Mouse (Mus musculus): ENCODE measurements around the gene Srp9. TPM values are rescaled to one million over a fixed set of nuclear protein-coding genes. Genes with fewer than 3 reads are reported as not detected.
A peak's percentile ranks its signal among the peaks of the same experiment; 100 is the strongest.

The Srp9 gene
- polyA plus RNA-seq, 2 experiments = 101 to 166 TPM

DNA sequence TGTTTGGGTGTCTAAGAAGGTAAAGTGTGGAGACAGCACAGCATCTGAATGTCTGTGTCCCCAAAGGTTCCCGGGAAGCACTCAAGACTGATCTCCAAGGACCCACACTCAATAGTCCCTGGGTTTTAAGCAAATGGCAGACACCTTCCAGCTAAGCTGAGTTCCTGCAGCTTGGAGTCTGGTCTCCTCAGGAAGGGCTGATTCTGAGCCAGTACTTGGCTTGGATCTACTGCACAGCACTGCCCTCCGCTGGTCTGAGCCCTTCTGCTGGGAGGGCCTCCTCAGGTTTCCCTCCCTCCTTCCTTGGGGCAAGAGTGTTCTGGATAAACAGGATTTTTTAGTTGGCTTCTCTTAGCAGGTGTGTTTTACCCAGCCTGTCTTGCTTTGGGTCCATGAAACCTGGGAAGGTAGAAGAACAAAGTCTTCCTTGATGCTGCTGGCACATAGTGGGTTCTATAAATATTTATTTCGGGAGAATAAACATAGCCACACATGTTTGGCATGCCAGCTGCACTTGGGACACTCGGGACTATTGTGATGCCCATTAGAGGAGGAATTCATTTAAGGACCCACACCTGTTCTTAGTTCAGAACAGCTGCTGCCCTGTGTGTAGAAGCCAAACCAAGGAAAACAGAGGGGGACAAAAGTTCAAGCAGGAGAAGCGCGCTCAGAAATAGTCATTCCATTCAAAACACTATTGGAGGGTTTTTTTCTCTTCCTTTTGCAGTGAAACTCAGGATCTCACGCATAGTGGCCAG lies 8.7 kb upstream of the Srp9 start:
- Histone ChIP-seq H3K27ac (replicated peaks; ENCODE audit: low read depth, low read length) (no peak overlapping the region), H3K4me2 (replicated peaks; ENCODE audit: low read depth, low read length, severe bottlenecking) (no peak overlapping the region), H3K9me3 (ENCODE audit: control insufficient read depth, low read length) (no peaks in the 10 kb centered on the region), H3K4me1 (ENCODE audit: control insufficient read depth, insufficient read depth, low read length) (peaks cover 29% of the 10 kb centered on the region), H3K4me3 (replicated peaks; ENCODE audit: low read length) (no peak overlapping the region), H3K36me3 (ENCODE audit: control insufficient read depth, insufficient read depth, low read length) (no peaks in the 10 kb centered on the region), H3K27me3 (ENCODE audit: control insufficient read depth, insufficient read depth, low read length) (no peaks in the 10 kb centered on the region), H3K9ac (ENCODE audit: low read depth, low read length, severe bottlenecking) (no peak overlapping the region)
- DNase-seq (ENCODE audit: low spot score) (peak; percentile 79), ATAC-seq (ENCODE audit: low FRiP score, low read depth) (peak; percentile 83)
- no peak for TF ChIP-seq POLR2A (IDR thresholded peaks at IDR 0.05; ENCODE audit: borderline replicate concordance, extremely low read depth, insufficient read depth, insufficient read length)
- WGBS = 37% methylated on average over 7 of the region's 7 CpGs

DNA sequence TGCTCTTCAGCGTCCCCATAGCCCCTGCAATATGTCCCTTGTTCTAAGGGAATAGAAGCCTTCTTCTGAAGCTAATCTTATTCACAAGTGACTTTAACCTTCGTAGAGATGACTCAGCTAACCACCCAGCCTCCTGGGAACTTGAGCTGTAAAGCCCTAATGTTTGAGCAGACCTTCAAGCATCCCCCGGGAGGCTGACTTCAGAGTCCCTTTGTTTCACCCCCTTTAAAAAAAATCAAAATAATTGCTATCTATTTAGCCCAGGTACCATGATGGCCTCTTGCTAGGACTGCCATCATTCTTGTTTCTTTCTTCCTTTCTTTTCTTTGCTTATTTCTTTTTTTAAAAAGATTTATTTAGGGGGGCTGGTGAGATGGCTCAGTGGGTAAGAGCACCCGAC lies 2.1 kb upstream of the Srp9 start:
- Histone ChIP-seq H3K9ac (ENCODE audit: low read depth, low read length, severe bottlenecking) (no peak overlapping the region), H3K27ac (replicated peaks; ENCODE audit: low read depth, low read length) (no peak overlapping the region), H3K27me3 (ENCODE audit: control insufficient read depth, insufficient read depth, low read length) (no peaks in the 10 kb centered on the region), H3K4me2 (replicated peaks; ENCODE audit: low read depth, low read length, severe bottlenecking) (no peak overlapping the region), H3K4me3 (replicated peaks; ENCODE audit: low read length) (no peak overlapping the region), H3K4me1 (ENCODE audit: control insufficient read depth, insufficient read depth, low read length) (peaks cover 9% of the 10 kb centered on the region), H3K9me3 (ENCODE audit: control insufficient read depth, low read length) (no peaks in the 10 kb centered on the region), H3K36me3 (ENCODE audit: control insufficient read depth, insufficient read depth, low read length) (no peaks in the 10 kb centered on the region)
- 81% methylated on average over 4 of the region's 4 CpGs for WGBS
- no peak for DNase-seq (ENCODE audit: low spot score)
- ATAC-seq (ENCODE audit: low FRiP score, low read depth) = no peak
- TF ChIP-seq POLR2A (IDR thresholded peaks at IDR 0.05; ENCODE audit: borderline replicate concordance, extremely low read depth, insufficient read depth, insufficient read length) = no peak

DNA sequence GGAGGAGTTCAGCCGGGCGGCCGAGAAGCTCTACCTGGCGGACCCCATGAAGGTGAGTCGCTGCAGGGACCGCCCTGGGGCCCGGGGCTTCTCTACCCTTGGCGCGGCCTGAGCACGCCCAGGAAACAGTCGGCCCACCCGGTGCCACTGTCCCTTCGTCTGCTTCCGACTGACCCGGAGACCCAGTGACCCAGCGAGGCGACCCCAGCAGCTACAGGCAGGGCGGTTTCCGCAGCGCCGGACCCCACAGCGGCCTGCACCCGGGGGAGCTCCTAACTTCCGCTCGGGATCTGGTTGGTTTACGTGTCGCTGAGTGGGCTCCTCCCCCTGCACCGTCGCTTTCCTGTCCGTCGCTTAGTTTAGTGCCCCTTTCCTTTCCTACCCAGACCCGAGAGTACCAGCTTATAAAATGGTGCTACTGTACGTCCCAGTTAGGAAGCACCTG lies 409 bp downstream of the Srp9 start:
- ATAC-seq (ENCODE audit: low FRiP score, low read depth) (peak; percentile 93), DNase-seq (ENCODE audit: low spot score) (peak; percentile 86)
- peak overlapping the region; percentile 78 for H3K27ac ChIP-seq (replicated peaks; ENCODE audit: low read depth, low read length)
- H3K4me3 ChIP-seq (replicated peaks; ENCODE audit: low read length) = peak overlapping the region; percentile 79
- H3K9me3 ChIP-seq (ENCODE audit: control insufficient read depth, low read length) = no peaks in the 10 kb centered on the region
- TF ChIP-seq POLR2A (IDR thresholded peaks at IDR 0.05; ENCODE audit: borderline replicate concordance, extremely low read depth, insufficient read depth, insufficient read length) = no peak
- H3K4me1 ChIP-seq (ENCODE audit: control insufficient read depth, insufficient read depth, low read length) = peaks cover 9% of the 10 kb centered on the region
- 0% methylated on average over 30 of the region's 33 CpGs for WGBS
- H3K9ac ChIP-seq (ENCODE audit: low read depth, low read length, severe bottlenecking) = peak overlapping the region; percentile 78
- H3K4me2 ChIP-seq (replicated peaks; ENCODE audit: low read depth, low read length, severe bottlenecking) = peak overlapping the region; percentile 54
- peaks cover 22% of the 10 kb centered on the region for H3K36me3 ChIP-seq (ENCODE audit: control insufficient read depth, insufficient read depth, low read length)
- no peaks in the 10 kb centered on the region for H3K27me3 ChIP-seq (ENCODE audit: control insufficient read depth, insufficient read depth, low read length)

DNA sequence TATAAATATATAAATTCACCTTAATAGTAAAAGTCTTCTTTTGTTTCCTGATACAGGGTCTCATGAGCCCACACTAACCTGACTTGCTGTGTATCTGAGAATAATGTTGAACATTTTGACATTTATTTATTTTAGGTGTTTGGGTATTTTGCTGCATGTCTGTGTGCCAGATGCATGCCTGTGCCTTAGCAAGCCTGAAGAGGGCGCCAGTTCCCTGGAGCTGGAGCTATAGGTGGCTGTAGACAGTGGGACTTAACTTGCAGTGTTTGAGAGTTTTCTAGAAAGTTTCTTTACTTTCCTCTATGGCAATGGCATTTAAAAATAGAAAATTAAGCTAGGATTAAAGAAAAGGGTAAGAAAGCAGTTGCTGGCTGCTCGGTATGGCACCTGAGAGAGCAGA lies 6.3 kb downstream of the Srp9 start:
- H3K36me3 ChIP-seq (ENCODE audit: control insufficient read depth, insufficient read depth, low read length) = peaks cover 37% of the 10 kb centered on the region
- ATAC-seq (ENCODE audit: low FRiP score, low read depth) (no peak), DNase-seq (ENCODE audit: low spot score) (no peak)
- H3K9me3 ChIP-seq (ENCODE audit: control insufficient read depth, low read length) = no peaks in the 10 kb centered on the region
- no peaks in the 10 kb centered on the region for H3K27me3 ChIP-seq (ENCODE audit: control insufficient read depth, insufficient read depth, low read length)
- no peak overlapping the region for H3K9ac ChIP-seq (ENCODE audit: low read depth, low read length, severe bottlenecking)
- peaks cover 4% of the 10 kb centered on the region for H3K4me1 ChIP-seq (ENCODE audit: control insufficient read depth, insufficient read depth, low read length)
- H3K27ac ChIP-seq (replicated peaks; ENCODE audit: low read depth, low read length) = no peak overlapping the region
- H3K4me2 ChIP-seq (replicated peaks; ENCODE audit: low read depth, low read length, severe bottlenecking) = no peak overlapping the region
- TF ChIP-seq POLR2A (IDR thresholded peaks at IDR 0.05; ENCODE audit: borderline replicate concordance, extremely low read depth, insufficient read depth, insufficient read length) = no peak
- no peak overlapping the region for H3K4me3 ChIP-seq (replicated peaks; ENCODE audit: low read length)
- WGBS = 52% methylated on average over 2 of the region's 2 CpGs

DNA sequence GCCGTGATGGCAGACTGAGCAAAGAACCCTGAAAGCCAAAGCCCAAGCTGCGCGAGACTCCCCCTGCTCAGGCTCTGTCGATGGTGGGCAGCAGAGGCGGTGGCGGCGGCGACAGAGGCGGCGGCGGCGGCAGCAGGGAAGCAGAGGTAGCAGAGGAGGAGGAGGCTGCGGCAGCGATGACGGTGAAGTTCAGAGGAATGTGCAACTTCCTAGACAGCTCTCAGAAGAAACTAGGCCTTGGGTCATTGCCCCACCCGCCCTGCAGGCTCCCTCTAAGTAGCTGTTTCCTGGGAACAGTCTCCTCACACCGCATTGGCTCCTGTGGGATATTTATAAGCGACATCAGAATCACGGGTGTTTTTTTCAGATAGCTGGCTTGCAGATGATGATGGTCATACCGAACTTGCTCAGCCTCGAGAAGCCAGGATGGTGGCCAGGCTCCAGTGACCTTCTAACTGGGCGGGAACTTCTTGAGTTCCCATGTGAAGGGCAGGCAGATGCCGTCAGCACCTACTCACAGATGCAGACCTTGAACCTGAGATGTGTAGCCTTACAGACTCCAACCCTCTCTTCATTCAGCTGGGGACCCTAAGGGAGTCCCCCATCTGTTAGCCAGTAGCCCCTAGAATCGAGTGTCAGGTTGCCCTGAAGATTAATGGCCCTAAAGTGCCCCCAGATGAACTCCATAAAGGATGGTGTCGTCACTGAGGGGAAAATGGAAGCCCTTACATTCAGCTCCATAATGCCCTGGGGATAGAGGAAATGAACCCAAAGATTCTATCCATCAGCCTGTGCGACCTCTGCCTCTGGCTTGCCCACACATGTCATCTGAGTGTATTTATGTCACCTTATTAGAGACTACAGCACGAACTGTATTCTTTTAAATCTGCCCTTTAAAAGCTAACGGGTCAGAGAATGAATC lies 12.9 kb downstream of the Srp9 start:
- 46% methylated on average over 28 of the region's 28 CpGs for WGBS

More for the DNA sequence above, 12.9 kb downstream of the Srp9 start:
- DNase-seq (ENCODE audit: low spot score) (no peak), ATAC-seq (ENCODE audit: low FRiP score, low read depth) (no peak)
- peaks cover 6% of the 10 kb centered on the region for H3K36me3 ChIP-seq (ENCODE audit: control insufficient read depth, insufficient read depth, low read length)
- peak overlapping the region; percentile 31; the same call in 1 of the 2 replicates for H3K4me2 ChIP-seq (replicated peaks; ENCODE audit: low read depth, low read length, severe bottlenecking)
- H3K9me3 ChIP-seq (ENCODE audit: control insufficient read depth, low read length) = no peaks in the 10 kb centered on the region
- H3K27me3 ChIP-seq (ENCODE audit: control insufficient read depth, insufficient read depth, low read length) = no peaks in the 10 kb centered on the region
- H3K9ac ChIP-seq (ENCODE audit: low read depth, low read length, severe bottlenecking) = no peak overlapping the region
- H3K4me1 ChIP-seq (ENCODE audit: control insufficient read depth, insufficient read depth, low read length) = no peaks in the 10 kb centered on the region
- no peak for TF ChIP-seq POLR2A (IDR thresholded peaks at IDR 0.05; ENCODE audit: borderline replicate concordance, extremely low read depth, insufficient read depth, insufficient read length)
- no peak overlapping the region for H3K4me3 ChIP-seq (replicated peaks; ENCODE audit: low read length)
- H3K27ac ChIP-seq (replicated peaks; ENCODE audit: low read depth, low read length) = no peak overlapping the region
